Mouse (Mus musculus) B cell, adult 2 months (primary cell): Measurements from ENCODE around the gene Upf1.

Experiments
- DNase-seq, 2 experiments: peaks; one replicate each; pipeline ENCODE4 v3.0.0; 2022

The Upf1 gene

DNA sequence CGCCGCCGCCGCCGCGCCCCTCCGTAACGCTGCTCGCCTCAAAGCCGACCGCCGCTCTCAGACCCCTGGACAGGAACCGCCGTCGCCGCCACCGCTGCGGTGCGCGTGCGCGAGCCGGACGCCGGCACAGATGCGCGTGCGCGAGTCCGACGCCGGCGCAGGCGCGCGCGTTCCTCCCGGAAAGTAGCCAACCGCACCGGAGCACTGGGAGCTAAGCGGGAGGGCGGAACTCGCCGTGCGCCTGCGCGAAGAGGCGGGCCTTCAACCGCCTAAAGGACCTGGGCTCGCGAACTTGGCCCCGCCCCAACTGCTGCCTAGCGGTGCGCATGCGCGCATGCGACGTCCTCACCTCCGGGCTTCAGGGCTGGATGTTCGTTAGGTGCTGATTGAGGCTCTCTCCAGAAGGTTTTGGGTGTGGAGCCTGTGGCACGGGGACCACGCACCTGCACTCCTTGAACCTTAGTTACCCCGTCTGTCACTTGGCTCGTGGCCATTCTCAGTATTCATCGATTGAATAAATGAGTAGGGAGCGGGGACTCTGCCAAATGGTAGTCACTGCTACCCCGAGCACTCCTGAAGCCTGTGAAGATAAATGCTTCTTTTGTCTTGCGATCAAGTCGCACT, at the start of gene Upf1:
Gene Upf1, minus strand, starts transcription at position 85 of the 624 bp plus-strand sequence.
- peak; percentile 99 for DNase-seq

- no peak for DNase-seq
These were observed 44.8 kb upstream of the Upf1 start for GRCm38 (mm10) chr8:70397611-70398563.

DNA sequence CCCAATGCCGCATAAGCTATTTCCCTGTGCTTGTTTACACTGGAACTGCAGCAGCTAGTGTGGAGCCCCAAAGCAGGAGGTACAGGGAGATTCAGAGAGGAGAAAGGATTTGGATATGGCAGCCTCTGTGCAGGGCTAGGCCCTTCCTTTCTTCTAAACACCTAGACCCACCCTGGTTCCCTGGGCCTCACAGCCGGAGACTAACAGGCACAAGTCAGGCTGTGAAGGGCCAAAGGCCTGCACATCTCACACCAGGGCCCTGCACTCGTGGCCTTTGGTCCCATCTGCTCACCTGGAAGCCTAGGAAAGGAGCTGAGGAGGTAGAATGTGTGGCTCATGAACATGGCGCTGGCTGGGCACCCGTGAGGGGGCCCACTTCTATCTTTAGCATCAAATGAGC, 43.1 kb upstream of the Upf1 start:
- no peak for DNase-seq

DNA sequence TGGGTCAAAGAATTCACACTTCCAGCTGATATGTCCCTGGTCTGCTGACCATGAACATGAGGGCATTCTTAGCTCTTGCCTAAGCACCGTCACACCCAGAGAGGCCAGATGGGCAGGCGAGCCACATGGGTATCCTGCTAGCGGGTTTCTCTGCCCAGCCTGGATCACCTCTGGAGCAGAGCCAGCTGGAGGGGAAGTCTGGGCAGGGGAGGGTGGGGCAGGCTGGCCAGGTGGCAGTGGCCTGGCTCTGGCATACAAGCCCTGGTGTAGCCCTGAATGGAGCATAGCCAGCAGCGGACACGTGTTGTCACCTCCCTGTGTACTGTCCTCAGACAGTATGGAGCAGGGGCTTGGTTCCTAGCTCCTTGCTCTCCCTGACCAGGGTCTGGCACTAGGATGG, 42.6 kb upstream of the Upf1 start:
- DNase-seq: no peak

- no peak for DNase-seq
These were observed 41.4 kb upstream of the Upf1 start for GRCm38 (mm10) chr8:70394269-70394998.

DNA sequence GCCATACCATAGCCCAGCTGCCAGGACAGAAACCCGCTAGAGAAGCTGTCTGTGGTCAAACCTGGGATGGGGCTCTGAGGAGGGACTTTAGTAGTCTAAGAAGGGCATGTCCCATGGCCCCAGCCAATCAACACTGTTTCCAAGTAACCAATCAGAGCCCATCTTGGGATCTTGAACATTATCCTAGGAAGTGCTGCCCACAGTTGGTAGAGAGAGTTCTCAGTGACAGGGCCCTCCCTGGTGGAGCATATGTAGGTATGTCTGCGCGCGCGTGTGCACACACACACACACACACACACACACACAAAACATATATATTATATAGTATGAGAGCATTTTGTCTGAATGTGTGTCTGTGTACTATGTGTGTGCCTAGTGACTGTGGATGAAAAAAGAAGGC, 40.0 kb upstream of the Upf1 start:
- DNase-seq: no peak

GRCm38 (mm10) chr8:70389678-70390077, 36.6 kb upstream of the Upf1 start:
- DNase-seq: no peak

- peak; percentile 72 to 79 for DNase-seq
These were observed 30.2 kb upstream of the Upf1 start for GRCm38 (mm10) chr8:70383287-70383686.

- DNase-seq: no peak
These were observed 27.0 kb upstream of the Upf1 start for GRCm38 (mm10) chr8:70380069-70380468.

DNA sequence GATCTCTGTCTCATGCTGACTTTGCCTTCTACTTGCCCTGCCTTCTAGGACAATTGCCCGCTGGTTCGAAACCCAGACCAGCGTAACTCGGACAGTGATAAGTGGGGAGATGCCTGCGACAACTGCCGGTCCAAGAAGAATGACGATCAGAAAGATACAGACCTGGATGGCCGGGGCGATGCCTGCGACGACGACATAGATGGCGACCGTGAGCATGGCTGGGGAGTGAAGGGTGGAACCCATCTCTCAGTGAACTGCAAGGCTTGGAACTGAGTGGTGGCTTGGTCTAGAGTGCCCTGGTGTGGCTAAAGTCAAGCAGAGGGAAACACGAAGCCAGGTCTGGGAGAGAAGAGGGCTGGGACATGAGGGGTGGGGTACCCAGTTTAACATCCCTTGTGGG, 24.0 kb upstream of the Upf1 start:
- DNase-seq: peak; percentile 14 to 19

DNA sequence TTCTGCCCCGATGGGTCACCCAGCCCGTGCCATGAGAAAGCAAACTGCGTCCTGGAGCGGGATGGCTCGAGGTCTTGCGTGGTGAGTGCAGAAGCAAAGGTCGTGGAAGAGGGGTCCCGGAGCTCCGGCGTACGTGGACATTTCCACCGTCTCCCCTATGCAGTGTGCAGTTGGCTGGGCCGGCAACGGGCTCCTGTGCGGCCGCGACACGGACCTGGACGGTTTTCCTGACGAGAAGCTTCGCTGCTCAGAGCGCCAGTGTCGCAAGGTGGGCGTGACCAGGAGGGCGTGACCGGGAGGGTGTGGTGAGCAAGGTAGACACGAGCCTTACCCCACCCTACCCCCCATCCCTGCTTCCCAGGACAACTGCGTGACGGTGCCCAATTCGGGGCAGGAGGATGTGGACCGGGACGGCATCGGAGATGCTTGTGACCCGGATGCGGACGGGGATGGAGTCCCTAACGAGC, 23.2 kb upstream of the Upf1 start:
- DNase-seq: peak; percentile 13 to 22

DNA sequence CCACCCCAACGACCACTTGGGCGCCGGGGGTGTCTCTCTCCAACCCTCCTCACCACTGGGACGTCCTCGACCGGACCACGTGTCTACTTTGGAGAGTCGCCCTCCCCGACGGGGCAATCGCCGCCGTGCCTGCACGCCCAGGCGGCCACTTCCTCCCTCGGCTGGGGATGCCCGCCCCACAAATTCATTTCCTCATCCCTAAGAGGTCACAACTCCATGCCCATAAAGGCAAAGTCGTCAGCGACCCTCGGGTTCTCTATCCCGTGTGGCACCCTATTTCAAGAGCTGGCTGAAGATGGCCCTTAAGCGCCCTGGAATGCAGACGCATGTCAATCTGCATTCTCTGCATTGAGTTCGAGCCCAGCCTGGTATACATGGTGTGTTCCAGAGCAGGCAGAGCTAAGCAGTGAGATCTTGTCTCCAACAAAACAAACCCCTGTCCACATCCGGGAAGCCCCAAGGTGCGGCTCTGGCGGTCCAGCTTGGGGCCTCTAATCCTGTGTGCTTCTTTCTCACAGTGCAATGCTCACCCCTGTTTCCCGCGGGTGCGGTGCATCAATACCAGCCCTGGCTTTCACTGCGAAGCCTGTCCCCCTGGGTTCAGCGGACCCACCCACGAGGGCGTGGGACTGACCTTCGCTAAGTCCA, 22.3 kb upstream of the Upf1 start:
- DNase-seq: peak; percentile 50 to 51

DNA sequence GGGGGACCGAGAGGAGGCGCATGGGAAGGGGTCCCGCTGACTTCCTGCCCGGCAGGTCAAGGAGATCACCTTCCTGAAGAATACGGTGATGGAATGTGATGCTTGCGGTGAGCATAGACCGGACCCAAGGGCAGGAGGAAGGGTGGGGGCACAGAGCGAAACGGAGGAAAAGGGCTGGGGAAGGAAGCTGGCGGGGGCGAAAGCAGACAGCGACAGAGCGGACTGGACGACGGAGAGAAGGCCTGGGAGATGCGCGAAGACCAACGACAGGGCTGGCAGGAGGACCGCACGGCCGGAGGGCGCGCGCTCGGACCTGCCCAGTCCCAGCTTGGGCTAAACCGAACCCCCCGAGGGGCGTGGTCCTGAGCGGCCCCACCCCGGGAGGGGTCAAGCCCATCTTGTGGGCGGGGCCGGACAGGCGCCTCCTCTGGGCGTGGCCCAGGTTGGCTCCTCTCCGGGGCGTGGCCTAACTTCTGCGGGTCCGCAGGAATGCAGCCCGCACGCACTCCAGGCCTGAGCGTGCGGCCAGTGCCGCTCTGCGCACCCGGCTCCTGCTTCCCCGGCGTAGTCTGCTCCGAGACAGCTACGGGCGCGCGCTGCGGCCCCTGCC, 21.3 kb upstream of the Upf1 start:
- DNase-seq: peak; percentile 82 to 85

DNA sequence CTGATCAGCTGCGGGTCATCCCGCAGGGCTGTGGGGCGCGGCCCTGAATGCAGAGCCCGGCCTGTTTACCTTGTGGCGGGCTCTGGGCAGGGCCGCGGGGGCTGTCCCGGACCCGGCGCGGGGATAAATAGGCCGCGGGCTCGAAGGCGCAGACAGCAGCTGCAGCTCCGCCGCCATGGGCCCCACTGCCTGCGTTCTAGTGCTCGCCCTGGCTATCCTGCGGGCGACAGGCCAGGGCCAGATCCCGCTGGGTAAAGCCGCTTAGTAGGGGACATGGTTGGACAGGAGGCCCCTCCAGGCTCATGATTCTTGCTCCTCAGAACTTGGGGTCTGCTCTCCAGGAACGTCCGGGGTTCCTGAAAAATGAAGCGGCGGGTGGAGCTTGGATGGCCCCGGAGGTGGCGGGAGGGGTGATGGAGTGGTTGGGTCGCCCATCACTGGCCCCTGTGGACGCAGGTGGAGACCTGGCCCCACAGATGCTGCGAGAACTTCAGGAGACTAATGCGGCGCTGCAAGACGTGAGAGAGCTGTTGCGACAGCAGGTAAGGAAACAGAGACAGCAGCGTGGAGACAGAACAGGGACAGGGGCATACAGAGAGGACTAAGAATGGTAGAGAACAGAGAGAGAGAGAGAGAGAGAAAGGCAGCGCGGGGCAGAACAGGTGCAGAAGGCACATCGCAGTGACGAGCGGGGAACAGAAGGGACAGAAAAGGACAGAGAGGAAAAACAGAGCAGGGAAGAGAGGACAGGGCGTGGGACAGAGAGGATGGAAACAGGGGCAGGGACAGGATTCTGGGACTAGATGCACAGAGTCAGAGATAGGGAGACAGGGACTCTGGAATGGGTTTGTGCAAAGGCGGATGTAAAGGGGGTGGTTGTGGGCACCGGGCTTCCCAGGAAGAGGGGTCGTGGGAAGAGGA, 20.6 kb upstream of the Upf1 start, which contains the start of gene Comp:
Gene Comp, plus strand, starts transcription at position 162 of the 921 bp plus-strand sequence.
- DNase-seq: no peak

DNA sequence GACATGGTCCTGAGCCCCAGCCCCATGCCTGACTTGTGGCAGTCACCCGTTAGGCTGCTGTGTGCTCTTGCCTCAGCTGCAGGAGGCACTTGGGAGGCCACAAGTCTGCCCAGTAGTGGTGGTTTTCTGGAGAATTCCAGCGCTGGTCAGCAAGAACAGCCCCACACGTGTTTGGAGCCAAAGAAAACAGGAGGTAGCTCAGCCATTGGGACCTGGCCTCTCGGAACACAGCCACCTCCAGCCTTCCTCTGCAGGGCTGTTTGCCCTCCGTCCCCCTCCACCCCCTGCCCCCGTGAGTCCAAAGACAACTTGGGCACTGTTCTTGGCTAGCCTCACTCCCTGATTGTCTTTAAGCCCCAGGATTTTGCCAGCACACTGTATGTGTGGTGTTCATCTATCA, 18.9 kb upstream of the Upf1 start:
- DNase-seq: no peak

DNA sequence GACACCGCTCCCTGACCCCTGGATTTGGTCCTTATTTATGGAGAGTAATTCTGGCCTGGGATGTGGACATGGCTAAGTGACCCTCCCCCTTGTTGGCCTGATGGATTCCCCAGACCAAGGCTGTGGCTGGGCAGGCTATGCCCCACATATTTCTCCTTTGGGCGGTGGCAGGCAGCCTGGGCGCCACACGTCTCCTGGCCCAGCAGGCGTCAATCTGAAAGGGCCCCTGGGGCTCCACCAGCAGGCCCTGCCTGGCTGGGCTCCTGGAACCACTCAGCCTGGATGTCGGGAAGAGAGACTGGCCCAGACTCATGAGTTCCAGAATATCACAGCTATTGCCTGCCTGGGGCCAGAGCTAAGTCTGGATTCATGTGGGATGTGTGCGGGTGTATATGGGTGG, 17.4 kb upstream of the Upf1 start:
- DNase-seq: no peak

GRCm38 (mm10) chr8:70366588-70366987, 13.5 kb upstream of the Upf1 start:
- no peak for DNase-seq

- no peak for DNase-seq
These were observed 11.0 kb upstream of the Upf1 start for GRCm38 (mm10) chr8:70364066-70364465.

DNA sequence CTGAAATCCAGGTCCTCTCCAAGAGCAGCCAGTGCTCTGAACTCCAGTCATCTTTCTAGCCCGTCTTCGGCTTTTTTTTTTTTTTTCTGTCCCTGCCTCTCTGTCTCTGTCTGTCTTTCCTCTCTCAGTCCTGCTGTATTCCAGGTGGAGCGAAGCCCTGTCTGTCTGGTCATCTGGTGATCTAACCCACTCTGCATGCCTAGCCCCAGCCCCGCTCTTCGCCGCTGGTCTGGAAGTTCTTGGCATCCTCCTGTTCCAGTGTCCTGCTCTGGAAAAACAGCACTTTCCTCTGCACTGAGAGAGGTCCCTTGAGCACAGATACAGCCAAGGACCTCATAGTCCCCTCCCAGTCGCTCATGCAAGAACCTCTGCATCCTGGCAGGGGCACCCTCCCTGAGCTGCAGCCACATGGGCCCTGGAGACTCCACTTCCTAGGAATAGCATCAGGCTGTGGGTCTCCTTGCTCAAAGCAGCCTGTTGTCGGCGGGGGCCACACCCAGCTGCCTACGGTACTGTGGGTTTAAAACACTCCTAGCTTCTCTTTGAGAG, 8.5 kb upstream of the Upf1 start:
- DNase-seq: no peak

GRCm38 (mm10) chr8:70360769-70361168, 7.7 kb upstream of the Upf1 start:
- DNase-seq: peak; percentile 42 to 52

DNA sequence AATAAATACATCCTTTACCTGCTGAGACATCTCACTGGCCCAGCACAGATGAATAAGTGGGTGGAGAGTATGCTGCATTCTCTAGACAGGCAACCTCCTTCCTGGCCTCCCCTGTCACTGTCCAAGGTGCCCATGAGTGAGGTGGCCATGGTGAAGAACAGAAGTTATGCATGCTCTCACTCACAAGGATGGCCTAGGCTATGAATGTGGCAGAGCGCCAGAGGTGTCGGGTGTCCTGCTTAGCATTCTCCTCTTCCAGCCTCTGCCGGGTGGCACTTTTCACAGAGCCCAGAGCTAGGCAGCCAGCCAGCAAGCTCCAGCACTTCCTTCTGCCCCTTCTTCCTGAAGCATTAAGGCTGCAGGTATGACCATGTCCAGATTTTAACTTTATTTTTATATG, 6.3 kb upstream of the Upf1 start:
- no peak for DNase-seq
